Mouse (Mus musculus) gonadal fat pad, adult 2 months (tissue): ENCODE data around the gene Son. TPM values are rescaled to one million over a fixed set of nuclear protein-coding genes. Genes with fewer than 3 reads are reported as not detected.

Experiments
- DNase-seq: peaks from one replicate; pipeline ENCODE4 v3.0.0-alpha.2; 2012; ENCODE audit warnings: low read depth
- polyA plus RNA-seq: library from polyadenylated mRNA; depleted of rRNA; stranded (reverse); fragments of >200 nt; gene quantifications from 2 replicates; pipeline ENCODE4 v1.2.3, GENCODE M21; 2012; rRNA removed

Son gene
- 110 and 115 TPM in 2 replicates for polyA plus RNA-seq

- peak; percentile 68 for DNase-seq
These were observed at the start of gene Son for GRCm38 (mm10) chr16:91647461-91648219. TSS of gene Son (plus strand) at chr16:91647506.

- no peak for DNase-seq
These were observed 49.7 kb upstream of the Son start, which contains the start of gene Tmem50b for GRCm38 (mm10) chr16:91597672-91598010. TSS of gene Tmem50b (minus strand) at chr16:91597800.

- DNase-seq, result no peak
These were observed 48.1 kb upstream of the Son start for GRCm38 (mm10) chr16:91599242-91599641.

- DNase-seq, result no peak
These were observed 46.2 kb upstream of the Son start for GRCm38 (mm10) chr16:91601081-91601480.

GRCm38 (mm10) chr16:91601693-91602092, 45.6 kb upstream of the Son start:
- DNase-seq, result no peak

- DNase-seq, result no peak
These were observed 42.1 kb upstream of the Son start for GRCm38 (mm10) chr16:91605156-91605555.

GRCm38 (mm10) chr16:91606958-91607357, 40.3 kb upstream of the Son start:
- DNase-seq, result no peak

GRCm38 (mm10) chr16:91609501-91610245, 37.6 kb upstream of the Son start:
- DNase-seq, result no peak

GRCm38 (mm10) chr16:91611248-91611647, 36.1 kb upstream of the Son start:
- DNase-seq, result no peak

GRCm38 (mm10) chr16:91612525-91612924, 34.8 kb upstream of the Son start:
- DNase-seq, result no peak

- DNase-seq, result no peak
These were observed 32.8 kb upstream of the Son start for GRCm38 (mm10) chr16:91614552-91614951.

GRCm38 (mm10) chr16:91618511-91619501, 28.5 kb upstream of the Son start, which contains the start of gene Dnajc28:
TSS of gene Dnajc28 (minus strand) at chr16:91619026.
- DNase-seq, result no peak

GRCm38 (mm10) chr16:91620185-91620584, 27.1 kb upstream of the Son start:
- no peak for DNase-seq

GRCm38 (mm10) chr16:91620991-91621390, 26.3 kb upstream of the Son start:
- DNase-seq, result no peak

GRCm38 (mm10) chr16:91623074-91623473, 24.2 kb upstream of the Son start:
- DNase-seq, result no peak

GRCm38 (mm10) chr16:91627831-91628230, 19.5 kb upstream of the Son start:
- DNase-seq, result no peak

GRCm38 (mm10) chr16:91628673-91629072, 18.6 kb upstream of the Son start:
- DNase-seq, result no peak

- no peak for DNase-seq
These were observed 17.6 kb upstream of the Son start for GRCm38 (mm10) chr16:91629749-91630148.

GRCm38 (mm10) chr16:91630584-91630983, 16.7 kb upstream of the Son start:
- no peak for DNase-seq

GRCm38 (mm10) chr16:91632439-91632838, 14.9 kb upstream of the Son start:
- DNase-seq, result no peak

- DNase-seq, result no peak
These were observed 14.4 kb upstream of the Son start for GRCm38 (mm10) chr16:91632940-91633339.

GRCm38 (mm10) chr16:91633641-91634040, 13.7 kb upstream of the Son start:
- no peak for DNase-seq
